Mouse (Mus musculus) thymus, adult 2 months (tissue): ENCODE measurements around the gene Arnt2.

Experiments
- CTCF ChIP-seq: fragments of 200-500 bp; IDR thresholded peaks from 2 replicates; pipeline ENCODE4 v1.5.1; 2012; ENCODE audit warnings: mild to moderate bottlenecking, control low read depth, low read length, moderate library complexity, borderline replicate concordance; ENCODE audit not compliant: control insufficient read depth, poor library complexity, insufficient read depth; ENCODE audit errors: extremely low read depth
- POLR2A ChIP-seq: fragments of 200-500 bp; IDR thresholded peaks from 2 replicates; pipeline ENCODE4 v1.6.1; 2012; ENCODE audit warnings: mild to moderate bottlenecking, low read length, control low read depth, moderate library complexity; ENCODE audit not compliant: control insufficient read depth, poor library complexity, insufficient read depth; ENCODE audit errors: extremely low read depth

GRCm38 (mm10) chr7:84250736-84251135 lies 159.2 kb downstream of the Arnt2 start:
- TF ChIP-seq CTCF (no peak), POLR2A (no peak)
